Mouse (Mus musculus) E14TG2a.4 (cell line): ENCODE data around the gene Fam110c.

Source experiments
- CTCF ChIP-seq: conservative IDR thresholded peaks from 2 replicates; pipeline ENCODE4 v1.5.1; 2014; ENCODE audit warnings: low read length
- NANOG ChIP-seq: IDR thresholded peaks from 2 replicates; pipeline ENCODE4 v1.6.1; 2014; ENCODE audit warnings: borderline replicate concordance, low read length, mixed read lengths
- POU5F1 ChIP-seq: IDR thresholded peaks from 2 replicates; pipeline ENCODE4 v1.6.1; 2014; ENCODE audit warnings: low read length, borderline replicate concordance

- TF ChIP-seq CTCF (no peak), POU5F1 (no peak), NANOG (no peak)
Observed at GRCm38 (mm10) chr12:31122892-31123622, 49.4 kb downstream of the Fam110c start.
